Mouse (Mus musculus): ENCODE results near the gene 4921517D22Rik. TPM values are rescaled to one million over a fixed set of nuclear protein-coding genes. Genes with fewer than 3 reads are reported as not detected.
"Not testable (repeated sequence)": the region's sequence is repeated elsewhere in the genome, so short reads cannot be mapped to it uniquely, and the experiment has no call there.

4921517D22Rik gene
- total RNA-seq (2015), result 0.05 TPM in 1 of 2 replicates, not detected in the other
- not detected in 2 replicates for total RNA-seq (2017)

DNA sequence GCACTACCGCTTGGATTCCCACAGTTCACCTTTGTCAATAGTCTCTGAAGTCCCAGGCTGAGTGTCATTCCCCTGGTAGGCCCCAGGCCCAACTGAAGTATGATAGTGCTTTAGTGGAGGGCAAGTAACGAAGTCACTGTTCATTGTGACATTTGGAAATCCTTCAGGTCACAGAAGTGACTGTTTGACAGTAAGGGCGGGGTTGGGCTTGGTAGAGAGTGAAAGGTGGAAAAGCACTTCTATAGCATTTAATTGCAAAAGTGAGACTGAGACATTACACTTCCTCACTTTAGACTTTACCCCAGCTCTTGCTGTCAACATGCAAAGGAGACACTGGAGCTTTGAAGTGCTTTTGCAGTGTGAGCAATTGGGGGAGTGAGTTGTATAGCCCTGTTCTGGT is at the start of gene 4921517D22Rik:
Gene 4921517D22Rik, minus strand, starts transcription at position 101 of the 400 bp plus-strand sequence.
- ATAC-seq (replicated peaks; ENCODE audit: poor library complexity), result no peak

DNA sequence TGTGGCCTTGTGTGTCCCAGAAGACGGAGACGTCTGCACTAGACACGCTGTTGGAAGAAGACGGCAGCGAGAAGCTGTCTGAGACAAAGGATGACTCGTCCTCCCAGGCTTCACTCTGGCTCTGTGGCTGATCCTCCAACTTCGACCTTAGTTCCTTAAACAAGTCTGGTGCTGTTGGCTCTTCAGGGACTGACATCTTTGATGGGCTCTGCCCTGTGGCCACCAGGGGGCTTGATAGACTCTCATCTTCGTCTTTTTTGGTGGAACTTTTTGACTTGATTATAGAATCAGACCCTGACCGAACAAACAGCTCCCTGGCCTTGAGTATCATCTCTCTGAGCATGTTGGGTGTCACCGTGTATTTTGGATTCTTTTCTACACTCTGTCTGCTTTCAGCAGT is 47.8 kb upstream of the 4921517D22Rik start:
- peak; percentile 67 for ATAC-seq (replicated peaks; ENCODE audit: poor library complexity)

DNA sequence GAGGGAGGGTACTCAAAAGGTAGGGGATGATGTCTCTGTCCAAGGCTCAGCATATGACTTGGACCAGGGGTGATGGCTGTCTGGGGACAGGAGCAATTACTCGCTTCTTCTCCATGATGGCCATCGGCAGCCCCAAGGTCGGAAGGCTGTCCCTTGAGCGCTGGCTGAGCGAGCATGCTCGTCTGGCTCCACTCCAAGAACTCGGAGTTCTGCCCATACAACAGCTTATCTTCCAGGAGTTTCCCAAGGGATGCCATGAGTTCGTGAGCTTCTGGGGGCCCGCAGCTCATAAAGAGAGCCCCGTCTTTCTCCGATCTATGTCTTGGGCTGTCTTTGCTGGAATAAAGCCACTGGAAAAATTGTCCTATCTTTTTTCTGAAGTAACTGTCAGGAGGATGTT is 47.2 kb upstream of the 4921517D22Rik start:
- ATAC-seq (replicated peaks; ENCODE audit: poor library complexity), result no peak

DNA sequence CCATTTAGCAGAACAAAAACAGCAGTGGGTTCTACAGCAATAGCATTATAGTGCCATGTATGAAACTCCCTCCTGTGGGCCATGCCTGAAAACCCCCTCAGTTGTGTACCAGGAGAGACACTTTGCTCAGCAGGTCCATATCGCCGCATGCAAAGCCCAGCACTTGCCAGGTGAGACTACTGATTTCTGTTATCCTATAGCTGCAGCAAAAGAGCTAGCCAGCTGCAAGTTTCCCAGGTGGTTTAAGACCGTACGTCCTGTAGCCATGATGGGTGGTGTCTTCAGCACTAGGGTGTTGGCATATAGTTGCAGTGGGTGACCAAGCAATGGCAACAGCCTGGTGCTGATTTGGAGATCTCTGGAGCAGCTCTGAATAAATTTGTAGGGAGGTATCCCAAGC is 45.5 kb upstream of the 4921517D22Rik start:
- ATAC-seq (replicated peaks; ENCODE audit: poor library complexity), result 0 out of 2 replicates have a peak, but pooled peaks have one; percentile 15

DNA sequence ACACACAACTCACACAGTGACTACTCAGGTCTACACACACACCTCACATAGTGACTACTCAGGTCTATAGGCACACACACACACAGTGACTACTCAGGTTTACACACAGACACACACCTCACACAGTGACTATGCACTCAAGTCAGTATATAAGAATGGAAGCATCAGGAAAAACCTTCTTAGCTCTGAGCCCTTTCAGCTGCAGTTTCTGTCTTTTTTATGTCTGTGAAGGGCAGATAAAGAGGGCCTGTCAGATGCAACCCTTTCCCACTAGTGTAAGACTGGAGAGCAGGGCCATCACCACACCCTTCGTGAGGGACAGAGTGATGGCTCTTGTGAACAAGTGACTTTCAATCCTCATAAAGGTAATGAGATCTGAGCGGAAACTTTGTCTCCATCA is 44.5 kb upstream of the 4921517D22Rik start:
- ATAC-seq (replicated peaks; ENCODE audit: poor library complexity), result peak; percentile 54

DNA sequence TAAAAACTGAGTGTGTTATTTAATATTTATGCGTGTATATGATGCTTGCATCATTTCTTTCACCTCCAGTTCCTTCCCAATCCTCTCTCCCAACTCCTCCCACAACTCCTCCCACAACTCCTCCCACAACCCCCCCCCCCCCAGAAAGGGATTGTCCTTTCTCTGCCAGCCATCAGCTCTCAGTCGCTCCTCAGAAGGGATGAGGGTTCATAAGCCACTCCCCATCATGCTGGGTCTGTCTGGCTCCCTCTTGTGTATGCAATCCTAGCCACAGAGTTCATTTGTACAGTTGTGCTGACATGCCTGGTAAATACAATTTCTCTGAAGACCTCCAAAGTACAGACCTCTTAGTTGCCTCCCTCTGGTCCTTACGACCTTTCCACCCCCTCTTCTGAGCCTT is 41.3 kb upstream of the 4921517D22Rik start:
- ATAC-seq (replicated peaks; ENCODE audit: poor library complexity), result peak; percentile 81

DNA sequence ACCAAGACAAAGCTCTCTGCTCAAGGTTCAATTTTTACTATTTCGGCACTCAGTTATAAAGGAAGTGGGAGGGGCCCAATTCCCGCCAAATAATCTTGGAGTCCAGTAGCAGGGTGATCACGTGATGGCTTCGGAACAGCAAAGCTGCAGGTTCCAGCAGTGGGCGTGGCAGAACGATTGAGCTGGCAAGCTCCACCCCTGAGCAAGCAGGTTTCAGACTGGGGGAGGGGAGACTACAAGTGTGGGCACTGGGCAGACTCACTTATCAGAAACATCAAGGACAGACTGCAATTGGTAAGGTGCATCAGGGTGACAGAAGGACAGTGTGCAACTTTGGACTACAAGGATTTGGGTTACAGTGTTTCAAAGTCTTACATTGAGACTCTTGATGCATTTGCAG is 40.4 kb upstream of the 4921517D22Rik start:
- not testable (repeated sequence) for ATAC-seq (replicated peaks; ENCODE audit: poor library complexity)

DNA sequence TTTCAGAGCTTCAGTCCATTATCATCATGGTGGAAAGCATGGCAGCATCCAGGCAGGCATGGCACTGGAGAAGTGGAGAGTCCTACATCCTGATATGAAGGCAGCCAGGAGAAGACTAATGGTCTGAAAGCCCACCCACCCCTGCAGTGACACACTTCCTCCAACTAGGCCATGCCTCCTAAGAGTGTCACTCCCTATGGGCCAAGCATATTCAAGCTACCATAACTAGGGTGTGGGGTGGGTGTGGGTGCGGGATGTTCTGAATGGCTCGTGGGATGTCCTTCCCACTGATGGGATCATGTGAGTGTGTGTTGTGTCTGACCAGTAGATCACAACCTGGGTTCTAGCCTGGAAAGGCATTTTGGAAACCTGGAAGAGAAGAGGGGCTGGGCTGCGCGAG is 40.0 kb upstream of the 4921517D22Rik start:
- no peak for ATAC-seq (replicated peaks; ENCODE audit: poor library complexity)

DNA sequence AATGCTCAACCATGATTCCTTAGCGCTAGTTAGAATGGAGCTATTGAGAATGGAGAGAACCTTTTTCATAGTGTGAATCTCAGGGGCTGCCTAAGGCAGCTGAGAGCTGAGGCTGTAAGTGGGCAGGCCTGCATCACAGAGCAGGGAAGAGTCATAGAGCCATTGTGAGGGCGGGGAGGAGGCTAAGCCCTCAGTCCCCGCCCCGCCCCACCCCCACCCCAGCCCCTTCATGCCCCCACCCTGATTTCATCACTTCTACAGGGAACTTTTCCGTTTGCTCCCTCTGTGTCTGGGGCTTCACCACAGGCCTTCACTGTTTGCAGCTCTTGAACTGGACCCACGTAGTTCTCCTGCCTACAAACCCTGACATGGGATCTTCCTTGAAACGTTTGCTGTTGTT is 37.7 kb upstream of the 4921517D22Rik start, which contains the start of gene Spata31d1d:
Gene Spata31d1d, minus strand, starts transcription at position 101 of the 400 bp plus-strand sequence.
- ATAC-seq (replicated peaks; ENCODE audit: poor library complexity), result no peak

DNA sequence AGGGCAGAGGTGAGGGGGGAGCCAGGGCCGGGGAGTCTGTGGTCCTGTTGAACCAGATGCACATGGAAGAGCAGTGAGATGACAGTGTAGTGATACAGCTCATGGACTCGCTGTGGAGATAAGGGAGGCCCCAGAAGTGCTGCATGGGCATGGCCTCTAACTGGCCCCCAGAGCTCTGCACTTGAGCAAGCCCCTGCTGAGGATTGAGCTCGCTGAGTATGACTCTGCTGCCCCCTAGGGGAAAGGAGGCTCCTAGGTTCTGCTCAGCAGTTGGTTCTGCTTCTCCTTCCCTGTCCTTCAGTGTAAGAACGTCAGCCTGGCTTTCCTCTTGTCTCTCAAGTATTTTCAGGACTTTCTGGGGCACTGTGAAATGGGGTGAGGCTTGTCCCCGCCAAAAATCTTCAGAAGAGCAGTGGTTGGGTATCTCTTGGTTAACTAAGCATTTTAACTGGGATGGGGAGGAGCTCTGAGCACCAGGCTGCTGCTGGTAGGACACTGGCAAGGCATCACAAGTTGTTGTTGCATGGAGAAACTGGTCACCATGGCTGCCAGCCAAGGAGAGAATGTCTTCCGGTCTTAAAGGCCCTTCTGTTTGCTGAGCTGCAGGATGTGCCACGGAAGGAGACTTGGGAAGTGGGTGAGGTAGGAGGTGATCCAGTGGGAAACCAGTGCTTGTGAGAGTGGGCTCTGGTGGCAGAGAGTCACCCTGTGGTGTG is 34.6 kb upstream of the 4921517D22Rik start:
- peak; percentile 93 for ATAC-seq (replicated peaks; ENCODE audit: poor library complexity)

DNA sequence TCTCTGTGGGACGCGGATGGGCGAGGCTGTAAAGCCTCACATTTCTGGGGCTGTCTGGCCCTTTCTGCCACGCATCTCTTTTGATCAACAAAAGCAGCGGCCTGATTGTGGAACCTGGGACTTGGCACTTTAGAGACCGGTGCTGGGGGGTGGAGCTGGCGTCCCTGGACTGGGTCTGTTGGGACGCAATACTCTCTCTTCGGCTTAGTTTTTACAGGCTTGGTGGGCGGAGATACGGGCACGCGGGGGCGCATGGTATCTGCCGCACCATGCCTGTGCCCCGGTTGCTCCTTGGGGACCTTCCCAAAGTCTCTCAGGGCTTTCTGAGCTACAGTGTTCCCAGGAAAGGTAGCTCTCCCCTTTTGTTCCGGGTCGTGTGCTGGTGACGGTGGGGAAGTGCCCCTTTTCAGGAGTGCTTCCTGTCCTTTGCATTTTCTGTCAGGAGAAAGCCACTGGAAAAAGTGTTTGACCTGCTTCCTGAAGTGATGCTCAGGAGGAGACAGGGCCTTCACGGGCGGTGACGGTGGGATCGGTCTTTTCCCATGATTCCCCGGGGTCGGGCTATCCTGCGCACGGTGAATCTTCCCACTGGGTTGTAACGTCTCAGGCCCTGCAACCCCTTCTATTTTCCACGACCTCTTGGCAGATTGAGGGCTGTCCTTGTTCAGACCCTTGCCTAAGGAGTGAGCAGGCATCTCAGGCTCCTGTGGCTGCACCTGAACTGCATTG is 32.4 kb upstream of the 4921517D22Rik start:
- 0 out of 2 replicates have a peak, but pooled peaks have one; percentile 5 for ATAC-seq (replicated peaks; ENCODE audit: poor library complexity)

DNA sequence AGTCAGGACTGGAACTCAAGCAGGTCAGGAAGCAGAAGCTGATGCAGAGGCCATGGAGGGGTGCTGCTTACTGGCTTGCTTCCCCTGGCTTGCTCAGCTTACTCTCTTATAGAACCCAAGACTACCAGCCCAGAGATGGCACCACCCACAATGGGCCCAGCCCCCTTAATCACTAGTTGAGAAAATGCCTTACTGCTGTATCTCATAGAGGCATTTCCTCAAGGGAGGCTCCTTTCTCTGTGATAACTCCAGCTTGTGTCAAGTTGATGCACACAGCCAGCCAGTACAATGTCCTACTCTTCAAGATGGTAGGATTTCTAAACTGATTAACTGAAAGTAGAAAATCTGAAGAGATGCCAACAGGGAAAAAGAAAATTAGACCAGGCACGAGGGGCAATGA is 28.2 kb upstream of the 4921517D22Rik start:
- not testable (repeated sequence) for ATAC-seq (replicated peaks; ENCODE audit: poor library complexity)

DNA sequence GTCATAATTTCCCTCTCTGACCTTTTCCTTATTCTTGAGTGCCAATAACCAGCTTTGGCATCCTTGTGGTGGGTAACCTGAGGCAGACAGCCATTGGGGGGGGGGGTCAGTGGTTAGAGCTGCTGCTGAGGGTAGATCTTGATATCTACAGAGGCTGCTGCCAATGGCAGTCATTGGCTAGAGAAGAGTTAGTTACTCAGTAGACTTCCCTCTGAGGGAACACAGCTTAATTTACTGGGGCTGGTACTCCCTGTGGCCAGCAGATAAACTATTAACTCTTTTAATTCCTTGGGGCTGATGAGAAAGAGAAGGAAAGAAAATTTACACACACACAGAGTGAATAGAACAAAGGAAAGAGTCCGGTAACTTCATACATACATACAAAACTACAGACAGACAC is 25.6 kb upstream of the 4921517D22Rik start:
- peak; percentile 70 for ATAC-seq (replicated peaks; ENCODE audit: poor library complexity)

DNA sequence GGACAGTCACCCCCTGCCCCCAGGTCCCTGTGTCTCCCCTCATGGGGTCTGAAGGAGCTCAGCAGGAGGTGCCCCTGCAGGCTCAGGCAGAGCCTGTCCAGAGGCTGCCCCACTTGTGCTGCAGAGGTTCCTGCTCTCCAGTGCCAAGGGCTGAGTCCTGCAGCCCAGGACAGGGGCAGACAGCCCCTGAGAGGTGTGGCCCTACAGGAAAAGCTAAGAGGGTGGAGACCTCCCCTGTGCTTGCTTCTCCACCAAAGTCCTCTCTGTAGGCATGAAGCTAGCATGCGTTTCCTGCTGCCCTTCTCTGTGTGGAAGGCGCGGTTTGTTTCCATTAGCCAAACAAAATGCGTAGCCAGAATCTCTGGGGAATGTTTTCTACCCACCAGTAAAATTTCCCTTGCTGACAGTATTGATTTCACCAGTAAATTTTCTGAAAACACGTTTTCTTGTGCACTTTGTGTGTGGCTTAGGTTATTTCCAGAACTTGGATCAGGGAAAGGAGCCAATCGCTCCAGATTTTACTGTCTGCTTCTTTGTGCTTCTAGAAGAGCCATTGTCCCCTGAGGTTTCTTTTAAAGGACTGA is 25.0 kb upstream of the 4921517D22Rik start:
- ATAC-seq (replicated peaks; ENCODE audit: poor library complexity), result peak; percentile 59

DNA sequence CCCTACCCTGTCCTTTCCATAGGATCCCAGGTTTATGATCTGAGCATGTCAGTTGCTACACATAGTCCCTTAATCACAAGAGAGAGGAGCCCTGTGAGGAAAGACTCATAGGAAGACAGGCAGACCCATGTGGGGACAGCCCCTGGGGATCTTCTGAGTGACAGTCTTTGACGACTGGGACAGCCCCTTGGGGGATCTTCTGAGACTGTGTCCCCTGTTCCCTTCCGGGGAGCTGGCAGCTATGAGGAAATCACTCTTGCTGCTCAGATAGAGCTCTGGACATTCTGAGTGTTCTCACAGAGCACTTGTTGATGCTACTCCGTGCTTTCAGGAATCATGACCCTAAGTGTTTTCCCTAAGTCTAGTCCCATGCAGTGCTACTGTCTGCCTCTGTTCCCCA is 19.8 kb upstream of the 4921517D22Rik start:
- no peak for ATAC-seq (replicated peaks; ENCODE audit: poor library complexity)

DNA sequence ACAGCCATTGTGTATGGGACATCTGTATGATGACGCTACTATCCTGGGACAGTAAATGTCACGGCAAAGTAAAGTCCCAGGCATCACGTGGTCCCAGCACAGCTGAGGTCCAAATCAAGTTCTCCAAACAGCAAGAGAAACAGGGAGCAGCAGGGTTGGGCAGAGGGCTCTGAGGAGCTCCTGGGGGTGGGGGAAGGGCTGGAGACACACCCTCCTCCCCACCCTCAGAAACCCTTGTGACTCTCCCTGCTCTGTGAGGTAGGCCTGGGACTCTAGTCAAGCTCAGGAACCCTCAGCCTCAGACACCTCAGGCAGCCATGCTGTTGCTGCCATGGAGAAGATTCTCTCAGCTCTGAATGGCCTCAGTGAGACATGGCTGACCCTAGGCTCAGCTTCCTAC is 18.1 kb upstream of the 4921517D22Rik start, which contains the start of gene Spata31d1b:
Gene Spata31d1b, plus strand, starts transcription at position 301 of the 400 bp plus-strand sequence.
- ATAC-seq (replicated peaks; ENCODE audit: poor library complexity), result not testable (repeated sequence)

DNA sequence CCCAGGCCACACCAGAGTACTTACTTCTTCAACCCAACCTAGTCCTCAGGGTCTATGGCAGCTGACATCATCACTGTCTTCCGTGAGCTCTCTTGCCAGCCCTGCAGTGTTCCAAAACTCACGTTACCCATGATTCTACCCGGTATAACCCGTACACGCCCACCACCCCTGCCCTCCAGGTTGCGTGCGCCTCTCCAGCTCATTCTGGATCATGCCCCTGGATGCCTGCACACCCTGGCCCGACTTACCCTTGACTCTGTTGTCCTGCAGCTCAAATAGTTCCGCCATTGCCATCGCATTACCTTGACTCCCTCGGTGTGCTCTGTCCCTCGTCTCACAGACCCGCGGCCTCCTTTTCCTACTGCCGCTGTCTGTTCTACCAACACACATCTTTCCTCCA is 16.3 kb upstream of the 4921517D22Rik start, which contains the start of gene Spata31d1a:
Gene Spata31d1a, minus strand, starts transcription at position 101 of the 400 bp plus-strand sequence.
- ATAC-seq (replicated peaks; ENCODE audit: poor library complexity), result no peak

DNA sequence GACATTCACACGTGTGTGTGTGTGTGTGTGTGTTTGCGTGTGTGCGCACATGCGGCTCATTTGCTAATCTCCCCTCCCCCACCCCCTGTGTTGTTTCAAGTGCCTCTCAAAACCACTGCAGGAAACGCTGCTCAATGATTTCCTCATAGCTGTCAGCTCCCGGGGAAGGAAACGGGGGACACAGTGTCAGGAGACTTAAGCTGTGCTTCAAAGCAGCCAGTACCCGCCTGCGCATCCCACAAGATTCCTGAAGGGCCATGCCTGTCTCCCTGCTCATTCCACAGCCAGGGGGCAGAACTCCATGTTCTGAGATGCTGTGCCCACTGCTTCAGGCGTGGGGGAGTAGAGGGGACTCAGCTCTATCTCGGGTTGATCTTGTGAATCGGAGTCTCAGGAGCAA is 10.7 kb upstream of the 4921517D22Rik start:
- peak; percentile 89 for ATAC-seq (replicated peaks; ENCODE audit: poor library complexity)

DNA sequence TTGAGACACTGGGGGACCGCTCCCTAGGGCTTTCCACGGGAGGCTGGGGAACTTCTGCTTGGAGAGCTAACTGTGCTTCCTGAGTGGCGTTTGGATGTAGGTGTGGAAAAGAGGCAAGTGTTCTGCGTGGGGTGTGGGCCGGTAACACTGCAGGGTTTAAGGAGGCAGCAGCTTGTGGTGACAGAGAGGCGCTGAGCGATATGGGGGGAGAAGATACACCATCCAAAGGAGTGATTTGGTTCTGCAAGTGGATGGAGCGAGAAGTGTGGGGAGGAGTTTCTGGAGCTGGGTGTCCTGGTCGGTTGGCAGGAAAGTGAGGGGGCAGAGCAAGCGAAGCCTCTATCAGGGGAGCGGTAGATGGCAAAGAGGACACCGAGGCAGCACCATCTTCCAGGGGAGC is 9.6 kb upstream of the 4921517D22Rik start:
- ATAC-seq (replicated peaks; ENCODE audit: poor library complexity), result no peak

DNA sequence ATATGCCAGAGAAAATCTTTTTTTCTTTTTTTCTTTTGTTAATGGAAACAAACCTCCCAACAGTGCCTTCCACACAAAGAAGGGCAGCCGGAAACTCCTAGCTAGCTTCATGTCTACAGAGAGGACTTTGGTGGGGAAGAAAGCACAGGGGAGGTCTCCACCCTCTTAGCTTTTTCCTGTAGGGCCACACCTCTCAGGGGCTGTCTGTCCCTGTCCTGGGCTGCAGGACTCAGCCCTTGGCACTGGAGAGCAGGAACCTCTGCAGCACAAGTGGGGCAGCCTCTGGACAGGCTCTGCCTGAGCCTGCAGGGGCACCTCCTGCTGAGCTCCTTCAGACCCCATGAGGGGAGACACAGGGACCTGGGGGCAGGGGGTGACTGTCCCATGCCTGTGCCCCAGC is 6.2 kb upstream of the 4921517D22Rik start:
- ATAC-seq (replicated peaks; ENCODE audit: poor library complexity), result not testable (repeated sequence)

DNA sequence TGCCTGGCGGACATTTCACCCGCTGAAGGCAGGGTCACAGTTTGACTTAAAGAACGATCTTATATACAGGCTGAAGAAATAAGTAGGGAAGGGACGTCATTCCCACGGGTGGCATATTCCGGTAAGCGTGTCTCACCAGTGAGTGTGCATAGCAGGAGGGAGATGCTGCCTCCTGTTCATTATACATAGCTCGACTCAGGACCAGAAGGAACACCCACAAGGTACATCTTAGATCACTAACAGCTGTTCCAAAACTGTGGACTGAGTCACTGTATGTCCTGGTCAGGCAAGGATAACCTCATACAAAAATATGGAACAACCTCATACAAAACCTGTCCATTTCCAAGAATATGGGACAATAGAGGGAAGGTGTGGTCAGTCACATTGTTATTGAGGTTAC is 5.2 kb upstream of the 4921517D22Rik start:
- ATAC-seq (replicated peaks; ENCODE audit: poor library complexity), result no peak

Measured in megakaryocyte progenitor cell, adult 5-6 weeks (primary cell).